Mouse (Mus musculus): ENCODE measurements around the gene Ccser1. TPM values are rescaled to one million over a fixed set of nuclear protein-coding genes. Genes with fewer than 3 reads are reported as not detected.

Gene Ccser1
- polyA plus RNA-seq, 1 experiment from 2014 or later, result 6.9 TPM

DNA sequence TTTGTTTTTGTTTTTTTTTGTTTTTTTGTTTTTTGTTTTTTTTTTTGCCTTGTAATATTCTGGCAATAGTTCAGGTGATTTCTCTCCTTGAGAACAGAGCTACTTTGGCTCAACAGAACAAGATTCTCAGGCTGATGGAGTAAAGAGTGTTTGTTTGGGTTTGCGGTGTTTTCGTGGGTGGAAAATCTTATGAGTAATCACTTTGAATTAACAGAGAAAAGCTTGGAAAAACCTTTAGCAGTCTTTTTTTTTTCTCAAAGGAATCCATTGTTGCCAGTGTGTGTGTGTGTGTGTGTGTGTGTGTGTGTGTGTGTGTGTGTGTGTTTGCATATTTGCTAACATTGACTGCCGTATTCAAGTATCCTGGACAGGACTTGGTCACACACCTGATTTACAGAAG is 81.3 kb downstream of the Ccser1 start:
- no peak for DNase-seq (ENCODE audit: low spot score)
- no peaks in the 10 kb centered on the region for H3K27me3 ChIP-seq (ENCODE audit: control insufficient read depth, insufficient read depth, low read length)
- TF ChIP-seq CTCF (IDR thresholded peaks at IDR 0.05; ENCODE audit: low read depth), result no peak
- no peak for TF ChIP-seq EP300 (optimal IDR thresholded peaks at IDR 0.05)
- 66% methylated on average over 3 of the region's 3 CpGs for WGBS
- ATAC-seq (ENCODE audit: low FRiP score, low TSS enrichment), result no peak
- no peak overlapping the region for H3K4me3 ChIP-seq (ENCODE audit: low read depth, low read length)
- H3K4me2 ChIP-seq (replicated peaks; ENCODE audit: low read depth), result no peak overlapping the region
- no peaks in the 10 kb centered on the region for H3K36me3 ChIP-seq (ENCODE audit: control insufficient read depth, insufficient read depth, low read length)
- H3K9me3 ChIP-seq (ENCODE audit: control insufficient read depth, low read length), result no peaks in the 10 kb centered on the region
- H3K4me1 ChIP-seq (replicated peaks; ENCODE audit: control insufficient read depth, insufficient read depth), result no peaks in the 10 kb centered on the region
- no peak overlapping the region for H3K27ac ChIP-seq (replicated peaks)
- H3K9ac ChIP-seq (ENCODE audit: low read length), result no peak overlapping the region

DNA sequence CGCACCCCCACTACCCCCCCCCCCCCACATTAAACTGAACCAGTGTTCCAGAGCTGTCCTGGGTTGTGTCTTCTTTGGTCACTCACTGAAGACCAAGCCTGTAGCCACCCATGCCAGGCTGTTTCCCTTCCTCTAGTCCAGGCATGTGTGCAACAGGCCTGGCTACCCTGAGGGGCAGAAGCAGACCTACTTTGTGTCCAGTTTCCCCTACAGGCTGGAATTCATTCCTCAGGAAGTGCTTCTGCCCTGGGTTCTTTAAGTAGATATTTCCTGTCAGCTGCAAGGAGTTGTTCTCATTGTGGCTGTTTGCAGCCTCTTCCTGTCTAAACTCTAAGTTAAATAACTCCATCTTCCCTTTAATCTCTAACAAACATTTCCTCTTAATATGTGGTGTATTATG is 82.3 kb downstream of the Ccser1 start:
- DNase-seq (ENCODE audit: low spot score) (no peak), ATAC-seq (ENCODE audit: low FRiP score, low TSS enrichment) (no peak)
- no peaks in the 10 kb centered on the region for H3K27me3 ChIP-seq (ENCODE audit: control insufficient read depth, insufficient read depth, low read length)

DNA sequence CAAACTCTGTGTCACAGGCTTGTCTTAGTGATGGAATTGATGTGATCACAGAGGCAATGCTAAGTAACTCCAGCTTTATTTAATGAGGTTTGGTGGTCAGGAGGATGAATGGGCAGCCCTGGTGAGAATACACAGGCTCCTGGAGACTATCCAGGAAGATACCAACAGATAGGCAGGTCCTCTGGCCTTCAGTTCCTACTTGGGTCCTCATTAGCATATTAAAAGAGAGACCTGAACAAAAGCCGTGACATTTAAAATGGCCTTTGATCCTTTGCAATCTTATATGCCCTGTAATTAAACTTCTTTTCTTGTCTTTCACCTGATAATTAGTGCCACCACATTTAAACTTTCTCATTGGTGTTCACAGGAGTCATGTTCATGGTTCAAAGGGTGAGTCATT is 83.2 kb downstream of the Ccser1 start:
- Histone ChIP-seq H3K4me2 (replicated peaks; ENCODE audit: low read depth) (no peak overlapping the region), H3K4me1 (replicated peaks; ENCODE audit: control insufficient read depth, insufficient read depth) (no peaks in the 10 kb centered on the region), H3K27ac (replicated peaks) (no peak overlapping the region), H3K36me3 (ENCODE audit: control insufficient read depth, insufficient read depth, low read length) (no peaks in the 10 kb centered on the region), H3K27me3 (ENCODE audit: control insufficient read depth, insufficient read depth, low read length) (no peaks in the 10 kb centered on the region), H3K9me3 (ENCODE audit: control insufficient read depth, low read length) (no peaks in the 10 kb centered on the region), H3K4me3 (ENCODE audit: low read depth, low read length) (no peak overlapping the region), H3K9ac (ENCODE audit: low read length) (no peak overlapping the region)
- ATAC-seq (ENCODE audit: low FRiP score, low TSS enrichment), result no peak
- TF ChIP-seq EP300 (optimal IDR thresholded peaks at IDR 0.05), result no peak
- no peak for TF ChIP-seq CTCF (IDR thresholded peaks at IDR 0.05; ENCODE audit: low read depth)
- 57% methylated on average over 1 of the region's 1 CpGs for WGBS
- no peak for DNase-seq (ENCODE audit: low spot score)

More for the DNA sequence above, 82.3 kb downstream of the Ccser1 start:
- Histone ChIP-seq H3K4me1 (replicated peaks; ENCODE audit: control insufficient read depth, insufficient read depth) (no peaks in the 10 kb centered on the region), H3K36me3 (ENCODE audit: control insufficient read depth, insufficient read depth, low read length) (no peaks in the 10 kb centered on the region), H3K9ac (ENCODE audit: low read length) (no peak overlapping the region), H3K4me2 (replicated peaks; ENCODE audit: low read depth) (no peak overlapping the region), H3K4me3 (ENCODE audit: low read depth, low read length) (no peak overlapping the region), H3K27ac (replicated peaks) (no peak overlapping the region), H3K9me3 (ENCODE audit: control insufficient read depth, low read length) (no peaks in the 10 kb centered on the region)
- peak; percentile 20 for TF ChIP-seq CTCF (IDR thresholded peaks at IDR 0.05; ENCODE audit: low read depth)
- TF ChIP-seq EP300 (optimal IDR thresholded peaks at IDR 0.05), result no peak
- WGBS, result 67% methylated on average over 1 of the region's 1 CpGs

- no peaks in the 10 kb centered on the region for H3K27me3 ChIP-seq (ENCODE audit: control insufficient read depth, insufficient read depth, low read length)
- no peak overlapping the region for H3K4me2 ChIP-seq (replicated peaks; ENCODE audit: low read depth)
- no peaks in the 10 kb centered on the region for H3K9me3 ChIP-seq (ENCODE audit: control insufficient read depth, low read length)
- H3K9ac ChIP-seq (ENCODE audit: low read length), result no peak overlapping the region
- H3K36me3 ChIP-seq (ENCODE audit: control insufficient read depth, insufficient read depth, low read length), result no peaks in the 10 kb centered on the region
- no peaks in the 10 kb centered on the region for H3K4me1 ChIP-seq (replicated peaks; ENCODE audit: control insufficient read depth, insufficient read depth)
- ATAC-seq (ENCODE audit: low FRiP score, low TSS enrichment) (no peak), DNase-seq (ENCODE audit: low spot score) (no peak)
- no peak overlapping the region for H3K4me3 ChIP-seq (ENCODE audit: low read depth, low read length)
- no peak for TF ChIP-seq CTCF (IDR thresholded peaks at IDR 0.05; ENCODE audit: low read depth)
- TF ChIP-seq EP300 (optimal IDR thresholded peaks at IDR 0.05), result no peak
- WGBS, result 74% methylated on average over 1 of the region's 2 CpGs
- H3K27ac ChIP-seq (replicated peaks), result no peak overlapping the region
These were observed 90.9 kb downstream of the Ccser1 start for GRCm38 (mm10) chr6:61271033-61271432.

- Histone ChIP-seq H3K4me3 (ENCODE audit: low read depth, low read length) (no peak overlapping the region), H3K4me1 (replicated peaks; ENCODE audit: control insufficient read depth, insufficient read depth) (no peaks in the 10 kb centered on the region), H3K27ac (replicated peaks) (no peak overlapping the region), H3K9ac (ENCODE audit: low read length) (no peak overlapping the region), H3K36me3 (ENCODE audit: control insufficient read depth, insufficient read depth, low read length) (no peaks in the 10 kb centered on the region), H3K4me2 (replicated peaks; ENCODE audit: low read depth) (no peak overlapping the region), H3K27me3 (ENCODE audit: control insufficient read depth, insufficient read depth, low read length) (no peaks in the 10 kb centered on the region), H3K9me3 (ENCODE audit: control insufficient read depth, low read length) (no peaks in the 10 kb centered on the region)
- no peak for DNase-seq (ENCODE audit: low spot score)
- no peak for ATAC-seq (ENCODE audit: low FRiP score, low TSS enrichment)
- WGBS, result 64% methylated on average over 3 of the region's 3 CpGs
- TF ChIP-seq EP300 (optimal IDR thresholded peaks at IDR 0.05) (no peak), CTCF (IDR thresholded peaks at IDR 0.05; ENCODE audit: low read depth) (no peak)
These were observed 93.3 kb downstream of the Ccser1 start for GRCm38 (mm10) chr6:61273430-61273829.

DNA sequence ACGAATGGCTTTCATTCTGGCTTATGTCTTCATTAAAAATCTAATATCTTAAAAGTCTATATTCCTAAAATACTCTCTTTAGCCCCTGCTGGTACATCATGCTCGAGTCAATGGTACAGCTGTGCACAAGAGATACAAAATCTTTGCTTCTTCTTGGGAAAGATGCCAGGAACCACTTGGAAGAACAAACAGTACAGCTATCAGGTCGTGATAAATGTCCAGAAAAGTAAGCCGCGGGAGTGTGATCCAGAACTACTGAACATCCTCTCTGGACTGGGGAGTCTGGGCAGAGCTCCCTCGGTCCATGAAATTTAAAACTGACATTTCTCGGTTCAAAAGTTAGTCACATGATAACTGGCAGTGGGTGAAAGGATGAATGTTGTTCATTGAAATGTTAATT is 99.4 kb downstream of the Ccser1 start:
- Histone ChIP-seq H3K4me2 (replicated peaks; ENCODE audit: low read depth) (no peak overlapping the region), H3K27me3 (ENCODE audit: control insufficient read depth, insufficient read depth, low read length) (no peaks in the 10 kb centered on the region), H3K4me3 (ENCODE audit: low read depth, low read length) (no peak overlapping the region), H3K4me1 (replicated peaks; ENCODE audit: control insufficient read depth, insufficient read depth) (no peaks in the 10 kb centered on the region), H3K36me3 (ENCODE audit: control insufficient read depth, insufficient read depth, low read length) (no peaks in the 10 kb centered on the region), H3K9me3 (ENCODE audit: control insufficient read depth, low read length) (no peaks in the 10 kb centered on the region), H3K27ac (replicated peaks) (no peak overlapping the region), H3K9ac (ENCODE audit: low read length) (no peak overlapping the region)
- DNase-seq (ENCODE audit: low spot score) (no peak), ATAC-seq (ENCODE audit: low FRiP score, low TSS enrichment) (no peak)
- WGBS, result 33% methylated on average over 7 of the region's 7 CpGs
- no peak for TF ChIP-seq EP300 (optimal IDR thresholded peaks at IDR 0.05)
- TF ChIP-seq CTCF (IDR thresholded peaks at IDR 0.05; ENCODE audit: low read depth), result no peak

Measured in stomach, postnatal 0 days (tissue).